Mouse (Mus musculus): Measurements from ENCODE around the gene Cdh5.

Cdh5 gene

GRCm38 (mm10) chr8:104190777-104191468, 89.5 kb downstream of the Cdh5 start:
- no peak for DNase-seq (ENCODE audit: low read depth, low spot score)

GRCm38 (mm10) chr8:104191496-104191895, 90.1 kb downstream of the Cdh5 start:
- peak; percentile 4 for DNase-seq (ENCODE audit: low read depth, low spot score)

All from forelimb bud, embryonic 11.5 days (tissue).